Mouse (Mus musculus) stomach, embryonic 15.5 days (tissue): ENCODE measurements around the gene Gm10277. TPM values are rescaled to one million over a fixed set of nuclear protein-coding genes. Genes with fewer than 3 reads are reported as not detected.
A peak's percentile ranks its signal among the peaks of the same experiment; 100 is the strongest.

Experiments
- ATAC-seq: fragments of 200-750 bp; cut with Nextera tagmentation; 2 replicates; pipeline ENCODE4 v1.8.0; 2017; ENCODE audit warnings: low read depth, moderate number of reproducible peaks, moderate TSS enrichment; ENCODE audit not compliant: insufficient read depth, low FRiP score
- H3K27ac ChIP-seq: fragments of 300-500 bp; sonication (generic); 2 replicates; pipeline ENCODE4 v1.5.1; 2015; ENCODE audit warnings: mild to moderate bottlenecking, inconsistent platforms
- H3K27me3 ChIP-seq: fragments of 300-500 bp; sonication (generic); replicated peaks from 2 replicates; pipeline ENCODE4 v1.6.1; 2015; ENCODE audit warnings: inconsistent platforms
- H3K36me3 ChIP-seq: fragments of 300-500 bp; sonication (generic); 2 replicates; pipeline ENCODE4 v1.6.1; 2015; ENCODE audit warnings: inconsistent platforms
- H3K4me1 ChIP-seq: fragments of 300-500 bp; sonication (generic); 2 replicates; pipeline ENCODE4 v1.6.1; 2015; ENCODE audit warnings: inconsistent platforms
- H3K4me2 ChIP-seq: fragments of 300-500 bp; sonication (generic); 2 replicates; pipeline ENCODE4 v1.6.1; 2015; ENCODE audit warnings: mild to moderate bottlenecking, inconsistent platforms
- H3K4me3 ChIP-seq: fragments of 300-500 bp; sonication (generic); replicated peaks from 2 replicates; pipeline ENCODE4 v1.5.1; 2015; ENCODE audit warnings: inconsistent platforms
- H3K9ac ChIP-seq: fragments of 300-500 bp; sonication (generic); 2 replicates; pipeline ENCODE4 v1.6.1; 2015; ENCODE audit warnings: inconsistent platforms
- H3K9me3 ChIP-seq: fragments of 300-500 bp; sonication (generic); 2 replicates; pipeline ENCODE4 v1.6.1; 2016; ENCODE audit warnings: inconsistent platforms
- WGBS: fragments of 180-500 bp; shearing (Covaris S2); methylation state at CpG from one replicate; pipeline ENCODE4 v1.1.7; 2015; 5-methylcytosine and 5-hydroxymethylcytosine counted together
- polyA plus RNA-seq: library from polyadenylated mRNA; unstranded; fragments of >200 nt; fragmentation: Nextera tagmentation; extraction: Ambion mirVana; gene quantifications from 2 replicates; pipeline ENCODE4 v1.2.1, GENCODE M21; 2015

Gm10277 gene
- polyA plus RNA-seq, result 1.5 and 1.6 TPM in 2 replicates

- H3K9ac ChIP-seq, result no peak within 1 kb of the TSS
- no peak within 1 kb of the TSS for H3K4me2 ChIP-seq
- no peak for ATAC-seq
- no peaks in the 10 kb centered on the region for H3K36me3 ChIP-seq
- no peaks in the 10 kb centered on the region for H3K9me3 ChIP-seq
- 72% methylated on average over 5 of the region's 5 CpGs for WGBS
- no peak within 1 kb of the TSS for H3K4me3 ChIP-seq
- H3K27ac ChIP-seq, result peak within 1 kb of the TSS; percentile 84
- no peaks in the 10 kb centered on the region for H3K27me3 ChIP-seq
- H3K4me1 ChIP-seq, result peaks cover 63% of the 10 kb centered on the region
Observed at GRCm38 (mm10) chr11:77787707-77788106, at the start of gene Gm10277. TSS of gene Gm10277 (minus strand) at chr11:77787747.

GRCm38 (mm10) chr11:77836751-77837150 is 49.2 kb upstream of the Gm10277 start:
- WGBS, result 51% methylated on average over 4 of the region's 4 CpGs
- peaks cover 2% of the 10 kb centered on the region; the same call in 1 of the 2 replicates for H3K36me3 ChIP-seq
- peak overlapping the region; percentile 66 for H3K27ac ChIP-seq
- H3K9ac ChIP-seq, result no peak overlapping the region
- H3K4me3 ChIP-seq, result no peak overlapping the region
- H3K9me3 ChIP-seq, result no peaks in the 10 kb centered on the region
- H3K4me2 ChIP-seq, result no peak overlapping the region
- no peaks in the 10 kb centered on the region for H3K27me3 ChIP-seq
- peaks cover 3% of the 10 kb centered on the region for H3K4me1 ChIP-seq
- ATAC-seq, result peak; percentile 43; the same call in 1 of the 2 replicates

GRCm38 (mm10) chr11:77836290-77836689 is 48.7 kb upstream of the Gm10277 start:
- no peak overlapping the region for H3K4me2 ChIP-seq
- no peak overlapping the region for H3K9ac ChIP-seq
- no peaks in the 10 kb centered on the region for H3K36me3 ChIP-seq
- H3K27me3 ChIP-seq, result no peaks in the 10 kb centered on the region
- no peak overlapping the region for H3K4me3 ChIP-seq
- H3K9me3 ChIP-seq, result no peaks in the 10 kb centered on the region
- 71% methylated on average over 5 of the region's 5 CpGs for WGBS
- no peak for ATAC-seq
- peaks cover 3% of the 10 kb centered on the region for H3K4me1 ChIP-seq
- peak overlapping the region; percentile 66 for H3K27ac ChIP-seq

- H3K36me3 ChIP-seq, result no peaks in the 10 kb centered on the region; the same call in 1 of the 2 replicates
- H3K9ac ChIP-seq, result no peak overlapping the region
- peaks cover 3% of the 10 kb centered on the region for H3K4me1 ChIP-seq
- WGBS, result 85% methylated on average over 3 of the region's 3 CpGs
- H3K27ac ChIP-seq, result no peak overlapping the region
- H3K4me2 ChIP-seq, result no peak overlapping the region
- ATAC-seq, result no peak
- H3K27me3 ChIP-seq, result no peaks in the 10 kb centered on the region
- no peaks in the 10 kb centered on the region for H3K9me3 ChIP-seq
- no peak overlapping the region for H3K4me3 ChIP-seq
Observed at GRCm38 (mm10) chr11:77835109-77835508, 47.6 kb upstream of the Gm10277 start.

- Histone ChIP-seq H3K4me1 (peaks cover 3% of the 10 kb centered on the region), H3K36me3 (no peaks in the 10 kb centered on the region; the same call in 1 of the 2 replicates), H3K4me3 (no peak overlapping the region), H3K27ac (no peak overlapping the region), H3K4me2 (no peak overlapping the region), H3K27me3 (no peaks in the 10 kb centered on the region), H3K9me3 (no peaks in the 10 kb centered on the region), H3K9ac (no peak overlapping the region)
- no peak for ATAC-seq
- WGBS, result 86% methylated on average over 4 of the region's 4 CpGs
Observed at GRCm38 (mm10) chr11:77832541-77832940, 45.0 kb upstream of the Gm10277 start.

- 64% methylated on average over 7 of the region's 7 CpGs for WGBS
- Histone ChIP-seq H3K4me2 (no peak overlapping the region), H3K27me3 (no peaks in the 10 kb centered on the region), H3K36me3 (no peaks in the 10 kb centered on the region; the same call in 1 of the 2 replicates), H3K9ac (no peak overlapping the region), H3K9me3 (no peaks in the 10 kb centered on the region), H3K4me3 (no peak overlapping the region), H3K27ac (no peak overlapping the region), H3K4me1 (no peaks in the 10 kb centered on the region; the same call in 1 of the 2 replicates)
- no peak for ATAC-seq
Observed at GRCm38 (mm10) chr11:77830875-77831274, 43.3 kb upstream of the Gm10277 start.

GRCm38 (mm10) chr11:77829043-77829841 is 41.7 kb upstream of the Gm10277 start:
- H3K27ac ChIP-seq, result no peak overlapping the region
- H3K4me3 ChIP-seq, result no peak overlapping the region
- no peaks in the 10 kb centered on the region for H3K4me1 ChIP-seq
- ATAC-seq, result no peak
- H3K36me3 ChIP-seq, result peaks cover 3% of the 10 kb centered on the region
- H3K4me2 ChIP-seq, result no peak overlapping the region
- 81% methylated on average over 23 of the region's 23 CpGs for WGBS
- no peaks in the 10 kb centered on the region for H3K9me3 ChIP-seq
- no peak overlapping the region for H3K9ac ChIP-seq
- no peaks in the 10 kb centered on the region for H3K27me3 ChIP-seq

- Histone ChIP-seq H3K9me3 (no peaks in the 10 kb centered on the region), H3K4me3 (no peak overlapping the region), H3K36me3 (peaks cover 14% of the 10 kb centered on the region), H3K4me2 (no peak overlapping the region), H3K9ac (no peak overlapping the region), H3K27me3 (no peaks in the 10 kb centered on the region), H3K4me1 (no peaks in the 10 kb centered on the region), H3K27ac (no peak overlapping the region)
- no peak for ATAC-seq
- 90% methylated on average over 5 of the region's 5 CpGs for WGBS
Observed at GRCm38 (mm10) chr11:77828163-77828562, 40.6 kb upstream of the Gm10277 start.

- Histone ChIP-seq H3K36me3 (peaks cover 14% of the 10 kb centered on the region), H3K27ac (no peak overlapping the region), H3K4me2 (no peak overlapping the region), H3K9ac (no peak overlapping the region), H3K9me3 (no peaks in the 10 kb centered on the region), H3K27me3 (no peaks in the 10 kb centered on the region), H3K4me3 (no peak overlapping the region), H3K4me1 (no peaks in the 10 kb centered on the region)
- peak; percentile 23; the same call in 1 of the 2 replicates for ATAC-seq
- WGBS, result 53% methylated on average over 18 of the region's 18 CpGs
Observed at GRCm38 (mm10) chr11:77827241-77827995, 39.9 kb upstream of the Gm10277 start.

GRCm38 (mm10) chr11:77826311-77826710 is 38.8 kb upstream of the Gm10277 start:
- ATAC-seq, result no peak
- Histone ChIP-seq H3K9me3 (no peaks in the 10 kb centered on the region), H3K27ac (no peak overlapping the region), H3K4me1 (no peaks in the 10 kb centered on the region), H3K27me3 (no peaks in the 10 kb centered on the region), H3K4me2 (no peak overlapping the region), H3K9ac (no peak overlapping the region), H3K4me3 (no peak overlapping the region), H3K36me3 (peaks cover 14% of the 10 kb centered on the region)
- WGBS, result 47% methylated on average over 3 of the region's 3 CpGs

- no peak for ATAC-seq
- H3K27ac ChIP-seq, result no peak overlapping the region
- no peak overlapping the region for H3K4me3 ChIP-seq
- peaks cover 18% of the 10 kb centered on the region for H3K36me3 ChIP-seq
- H3K9ac ChIP-seq, result no peak overlapping the region
- H3K4me1 ChIP-seq, result no peaks in the 10 kb centered on the region
- 8% methylated on average over 5 of the region's 5 CpGs for WGBS
- H3K9me3 ChIP-seq, result no peaks in the 10 kb centered on the region
- H3K27me3 ChIP-seq, result no peaks in the 10 kb centered on the region
- no peak overlapping the region for H3K4me2 ChIP-seq
Observed at GRCm38 (mm10) chr11:77825853-77826252, 38.3 kb upstream of the Gm10277 start.

GRCm38 (mm10) chr11:77822781-77823180 is 35.2 kb upstream of the Gm10277 start:
- Histone ChIP-seq H3K36me3 (peaks cover 21% of the 10 kb centered on the region), H3K9ac (no peak overlapping the region)

More at GRCm38 (mm10) chr11:77822781-77823180, 35.2 kb upstream of the Gm10277 start:
- Histone ChIP-seq H3K4me3 (no peak overlapping the region), H3K4me2 (no peak overlapping the region), H3K9me3 (no peaks in the 10 kb centered on the region), H3K4me1 (no peaks in the 10 kb centered on the region), H3K27ac (no peak overlapping the region), H3K27me3 (no peaks in the 10 kb centered on the region)
- no peak for ATAC-seq
- 24% methylated on average over 7 of the region's 7 CpGs for WGBS
